Mouse (Mus musculus): Measurements from ENCODE around the gene Gm14434. TPM values are rescaled to one million over a fixed set of nuclear protein-coding genes. Genes with fewer than 3 reads are reported as not detected.
"Not testable (repeated sequence)": the region's sequence is repeated elsewhere in the genome, so short reads cannot be mapped to it uniquely, and the experiment has no call there.

Gene Gm14434
- 6.8 and 35.7 TPM in 2 replicates for polyA plus RNA-seq (2014; fragmentation: Nextera tagmentation; extraction: Ambion mirVana)

DNA sequence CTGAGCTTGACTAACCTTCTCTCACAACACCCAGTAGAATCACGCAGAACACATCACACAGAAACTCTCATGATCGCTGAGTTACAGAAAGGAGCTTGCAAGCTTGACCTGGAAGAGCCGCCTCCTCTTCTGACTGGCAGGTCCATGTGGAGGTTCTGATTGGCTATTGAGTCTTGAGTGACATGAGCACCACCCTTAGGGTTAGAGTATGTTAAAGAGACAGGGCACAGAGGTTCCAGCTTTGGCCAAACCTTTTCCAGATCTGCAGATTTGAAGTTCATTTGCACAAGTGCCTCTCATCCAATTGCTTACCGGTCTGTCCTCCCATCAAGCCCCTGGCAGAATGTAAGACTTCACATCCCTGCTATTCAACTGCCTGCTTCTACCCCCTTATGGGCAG, at the start of gene Gm14434:
Gene Gm14434 (minus strand): TSS at position 101 of the 400 bp plus-strand sequence.
- ATAC-seq (ENCODE audit: low read depth); H3K36me3 ChIP-seq (ENCODE audit: control insufficient read depth, insufficient read depth, low read length); H3K4me3 ChIP-seq (ENCODE audit: low read depth, low read length); H3K9ac ChIP-seq (replicated peaks; ENCODE audit: low read depth, low read length); H3K27ac ChIP-seq (ENCODE audit: low read depth, low read length); H3K9me3 ChIP-seq (ENCODE audit: control insufficient read depth, low read length); H3K27me3 ChIP-seq (ENCODE audit: control insufficient read depth, insufficient read depth, low read length); H3K4me1 ChIP-seq (ENCODE audit: control insufficient read depth, insufficient read depth, low read length); H3K4me2 ChIP-seq (ENCODE audit: low read depth, low read length): not testable (repeated sequence)
- WGBS, result no CpG with 5 or more reads among the region's 4 CpGs

DNA sequence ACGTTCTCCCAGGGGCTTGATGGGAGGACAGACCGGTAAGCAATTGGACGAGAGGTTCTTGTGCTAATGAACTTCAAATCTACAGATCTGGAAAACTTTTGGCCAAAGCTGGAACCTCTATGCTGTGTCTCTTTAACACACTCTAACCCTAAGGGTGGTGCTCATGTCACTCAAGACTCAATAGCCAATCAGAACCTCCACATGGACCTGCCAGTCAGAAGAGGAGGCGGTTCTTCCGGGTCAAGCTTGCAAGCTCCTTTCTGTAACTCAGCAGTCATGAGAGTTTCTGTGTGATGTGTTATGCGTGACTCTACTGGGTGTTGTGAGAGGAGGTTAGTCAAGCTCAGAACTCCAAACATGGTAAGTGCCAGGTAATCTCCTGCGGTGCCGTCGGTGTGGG, 34.2 kb upstream of the Gm14434 start, which contains the start of gene Zfp967:
Gene Zfp967 (plus strand): TSS at position 301 of the 400 bp plus-strand sequence.
- not testable (repeated sequence) for H3K4me2 ChIP-seq (ENCODE audit: low read depth, low read length); H3K27ac ChIP-seq (ENCODE audit: low read depth, low read length); H3K4me1 ChIP-seq (ENCODE audit: control insufficient read depth, insufficient read depth, low read length); H3K9me3 ChIP-seq (ENCODE audit: control insufficient read depth, low read length); ATAC-seq (ENCODE audit: low read depth); H3K36me3 ChIP-seq (ENCODE audit: control insufficient read depth, insufficient read depth, low read length); H3K27me3 ChIP-seq (ENCODE audit: control insufficient read depth, insufficient read depth, low read length); H3K9ac ChIP-seq (replicated peaks; ENCODE audit: low read depth, low read length); H3K4me3 ChIP-seq (ENCODE audit: low read depth, low read length)
- WGBS, result no CpG with 5 or more reads among the region's 9 CpGs

GRCm38 (mm10) chr2:176423294-176423693, 63.3 kb downstream of the Gm14434 start, which contains the start of gene Gm14435:
TSS of gene Gm14435 (plus strand) at chr2:176423594.
- H3K27me3 ChIP-seq (ENCODE audit: control insufficient read depth, insufficient read depth, low read length); H3K36me3 ChIP-seq (ENCODE audit: control insufficient read depth, insufficient read depth, low read length); H3K4me3 ChIP-seq (ENCODE audit: low read depth, low read length); H3K27ac ChIP-seq (ENCODE audit: low read depth, low read length); H3K4me2 ChIP-seq (ENCODE audit: low read depth, low read length); H3K9ac ChIP-seq (replicated peaks; ENCODE audit: low read depth, low read length); ATAC-seq (ENCODE audit: low read depth); H3K4me1 ChIP-seq (ENCODE audit: control insufficient read depth, insufficient read depth, low read length); H3K9me3 ChIP-seq (ENCODE audit: control insufficient read depth, low read length): not testable (repeated sequence)
- WGBS, result no CpG with 5 or more reads among the region's 6 CpGs

Other genes with a start within 250 kb of the Gm14434 start
- not detected in 2 replicates for gene Gm11009, start 167.3 kb downstream of the Gm14434 start, polyA plus RNA-seq (2014; fragmentation: Nextera tagmentation; extraction: Ambion mirVana)
- 9.8 and 11.6 TPM in 2 replicates for gene Gm14435, start 63.2 kb downstream of the Gm14434 start, polyA plus RNA-seq (2014; fragmentation: Nextera tagmentation; extraction: Ambion mirVana)
- gene Zfp967, start 34.3 kb upstream of the Gm14434 start, polyA plus RNA-seq (2014; fragmentation: Nextera tagmentation; extraction: Ambion mirVana), result not detected in 2 replicates
- 7.8 and 24.9 TPM in 2 replicates for gene Gm14308, start 149.6 kb upstream of the Gm14434 start, polyA plus RNA-seq (2014; fragmentation: Nextera tagmentation; extraction: Ambion mirVana)
- gene Zfp973, start 183.7 kb upstream of the Gm14434 start, polyA plus RNA-seq (2014; fragmentation: Nextera tagmentation; extraction: Ambion mirVana), result 10.3 and 10.4 TPM in 2 replicates
- 38.3 and 41.5 TPM in 2 replicates for gene Gm14305, start 221.5 kb upstream of the Gm14434 start, polyA plus RNA-seq (2014; fragmentation: Nextera tagmentation; extraction: Ambion mirVana)

All from neural tube, embryonic 14.5 days (tissue).